In the genomic region with DNA sequence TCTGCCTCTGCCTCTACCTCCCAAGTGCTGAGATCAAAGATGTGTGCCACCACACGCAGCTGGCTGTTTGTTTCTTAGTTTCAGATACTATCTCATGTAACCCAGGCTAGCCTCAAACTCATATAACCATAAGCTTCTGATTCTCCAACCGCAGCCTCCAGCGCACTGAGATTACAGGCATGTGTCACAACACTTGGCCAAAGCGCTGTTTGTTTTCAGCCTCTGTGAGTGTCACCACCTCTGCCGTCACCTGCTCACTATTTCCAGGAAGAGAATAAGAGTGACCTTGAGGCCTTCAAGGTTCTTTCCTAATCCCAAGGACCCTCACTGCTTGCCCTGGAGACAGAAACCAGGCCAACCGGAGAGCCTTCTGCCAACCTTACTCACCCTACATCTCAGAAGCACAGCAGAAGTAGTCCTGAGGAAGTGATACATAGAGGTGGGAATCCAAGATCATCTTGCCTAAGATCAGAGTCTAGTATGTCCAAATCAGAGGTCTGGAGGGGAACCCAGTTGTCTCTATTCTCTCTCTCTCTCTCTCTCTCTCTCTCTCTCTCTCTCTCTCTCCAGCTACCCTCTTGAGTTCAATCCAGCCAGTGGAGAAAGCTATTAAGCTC, we compare ENCODE assay signal across 28 mouse cellular contexts. TPM values are rescaled to one million over a fixed set of nuclear protein-coding genes. Genes with fewer than 3 reads are reported as not detected.
"Had no signal": no experiment of that assay in that cellular context is flagged by ENCODE, and none has a peak within 500 bp of the region (broad histone marks: within the 10 kb centered on the region; RNA-seq: fewer than 3 reads in every experiment).

No protein-coding gene starts in this region.

- H3K4me3 ChIP-seq: gastrocnemius, adult 2 months; heart, adult 2 months; heart, embryonic 13.5 days; heart, embryonic 15.5 days; hindbrain, embryonic 12.5 days; kidney, embryonic 15.5 days; limb, embryonic 13.5 days; limb, embryonic 15.5 days had no signal

- H3K9ac ChIP-seq: heart, embryonic 13.5 days; heart, embryonic 15.5 days; hindbrain, embryonic 12.5 days; hindbrain, embryonic 14.5 days; kidney, embryonic 15.5 days; limb, embryonic 13.5 days; limb, embryonic 15.5 days had no signal

- H3K4me1 ChIP-seq: hindbrain, embryonic 12.5 days; limb, embryonic 13.5 days had no signal

- DNase-seq: gastrocnemius, adult 2 months; gastrocnemius, postnatal 10 days; gastrocnemius, postnatal 25 days; heart, adult 11 months; heart, adult 2 months; heart, postnatal 14 days; heart, postnatal 36 days; kidney, adult 11 months; kidney, adult 2 months; kidney, adult 9 months; kidney, postnatal 14 days; kidney, postnatal 36 days; layer of hippocampus, adult 9-11 months; layer of hippocampus, postnatal 36 days; left cerebral cortex, postnatal 4 days had no signal

- H3K36me3 ChIP-seq: heart, embryonic 13.5 days; heart, embryonic 15.5 days; hindbrain, embryonic 12.5 days; kidney, embryonic 15.5 days; limb, embryonic 13.5 days; limb, embryonic 15.5 days had no signal

- H3K4me2 ChIP-seq: heart, embryonic 11.5 days; heart, embryonic 13.5 days; heart, embryonic 15.5 days; hindbrain, embryonic 12.5 days; hindbrain, embryonic 14.5 days; kidney, embryonic 15.5 days; limb, embryonic 13.5 days; limb, embryonic 15.5 days; liver, embryonic 11.5 days had no signal

- H3K27ac ChIP-seq: gastrocnemius, adult 2 months; heart, adult 2 months; heart, embryonic 13.5 days; heart, embryonic 15.5 days; hindbrain, embryonic 12.5 days; hindbrain, embryonic 14.5 days; limb, embryonic 13.5 days; limb, embryonic 15.5 days had no signal

- H3K9me3 ChIP-seq: heart, embryonic 13.5 days; heart, embryonic 15.5 days; hindbrain, embryonic 12.5 days; kidney, embryonic 15.5 days; limb, embryonic 13.5 days; limb, embryonic 15.5 days had no signal

- H3K27me3 ChIP-seq: heart, embryonic 13.5 days; heart, embryonic 15.5 days; hindbrain, embryonic 12.5 days; kidney, embryonic 15.5 days; limb, embryonic 13.5 days; limb, embryonic 15.5 days had no signal

- ATAC-seq: hindbrain, embryonic 16.5 days; intestine, embryonic 16.5 days had no signal

RNA-seq across cellular contexts. Expression of a gene that starts 9.1 kb away (rescaled TPM):
- total RNA-seq: gastrocnemius, adult 2 months; gastrocnemius, postnatal 10 days; gastrocnemius, postnatal 25 days; heart, adult 2 months; heart, postnatal 14 days; heart, postnatal 36 days; hematopoietic stem cell, adult 5-6 weeks had no signal
- polyA plus RNA-seq: heart, embryonic 11.5 days; kidney, adult 2 months; limb, embryonic 11.5 days; limb, embryonic 13.5 days; liver, embryonic 11.5 days had no signal
